Mouse (Mus musculus): ENCODE measurements at regions not wholly inside any gene's neighbourhood (a gene's known extent, or its start where the extent isn't known, plus 50 kb on each side); places are given as distances from the start of the nearest gene placed in this dataset.

- Histone ChIP-seq H3K9me3 (no peaks in the 10 kb centered on the region), H3K27me3 (no peaks in the 10 kb centered on the region), H3K4me1 (replicated peaks) (peaks cover 13% of the 10 kb centered on the region), H3K4me2 (peak overlapping the region; percentile 38), H3K27ac (peak overlapping the region; percentile 77), H3K36me3 (no peaks in the 10 kb centered on the region), H3K9ac (peak overlapping the region; percentile 35; the same call in 1 of the 2 replicates), H3K4me3 (no peak overlapping the region)
- 8% methylated on average over 14 of the region's 14 CpGs for WGBS
- ATAC-seq (ENCODE audit: low FRiP score): peak; percentile 72
Observed at GRCm38 (mm10) chr19:23507256-23507851, 59.1 kb upstream of the Mamdc2 start.

All from hindbrain, embryonic 13.5 days (tissue).